In genomic region chr15:87191901-87192300, GRCm38 (mm10) we compare ENCODE assay signal across 19 mouse cellular contexts.
DNase-seq lines count a peak whose midpoint lies in the region; ATAC-seq and TF ChIP-seq lines count a peak whose summit lies in the region.
"Had no signal": no experiment of that assay in that cellular context is flagged by ENCODE, and none has a peak within 500 bp of the region (broad histone marks: within the 10 kb centered on the region; RNA-seq: fewer than 3 reads in every experiment).

No protein-coding gene starts in this region.

- H3K9ac ChIP-seq in hindbrain, postnatal 0 days (replicated peaks; ENCODE audit: low read length), result no peak overlapping the region
- H3K9ac ChIP-seq in hindbrain, embryonic 11.5 days (ENCODE audit: low read depth, low read length), result no peak overlapping the region
- H3K9ac ChIP-seq in midbrain, postnatal 0 days (replicated peaks; ENCODE audit: low read length, poor library complexity, severe bottlenecking), result no peak overlapping the region
- no peak overlapping the region for H3K9ac ChIP-seq in midbrain, embryonic 16.5 days (ENCODE audit: low read depth, low read length)
- H3K9ac ChIP-seq: embryonic facial prominence, embryonic 15.5 days; forebrain, embryonic 13.5 days; heart, embryonic 13.5 days; limb, embryonic 15.5 days; neural tube, embryonic 12.5 days had no signal

- H3K27ac ChIP-seq in hindbrain, postnatal 0 days, result no peak overlapping the region
- H3K27ac ChIP-seq in hindbrain, embryonic 11.5 days (ENCODE audit: low read depth, low read length), result no peak overlapping the region
- no peak overlapping the region for H3K27ac ChIP-seq in midbrain, postnatal 0 days (ENCODE audit: low read depth, low read length)
- no peak overlapping the region for H3K27ac ChIP-seq in midbrain, embryonic 16.5 days (ENCODE audit: low read length)
- H3K27ac ChIP-seq: embryonic facial prominence, embryonic 15.5 days; forebrain, embryonic 13.5 days; heart, embryonic 13.5 days; hindbrain, embryonic 10.5 days; limb, embryonic 15.5 days; neural tube, embryonic 12.5 days had no signal

- no peaks in the 10 kb centered on the region for H3K36me3 ChIP-seq in hindbrain, postnatal 0 days (ENCODE audit: insufficient read depth, low read length)
- H3K36me3 ChIP-seq in hindbrain, embryonic 11.5 days (ENCODE audit: control insufficient read depth, insufficient read depth, low read length), result no peaks in the 10 kb centered on the region
- H3K36me3 ChIP-seq in midbrain, postnatal 0 days (ENCODE audit: insufficient read depth, low read length), result no peaks in the 10 kb centered on the region
- no peaks in the 10 kb centered on the region for H3K36me3 ChIP-seq in midbrain, embryonic 16.5 days (ENCODE audit: control insufficient read depth, insufficient read depth, low read length)
- H3K36me3 ChIP-seq: embryonic facial prominence, embryonic 15.5 days; heart, embryonic 13.5 days; hindbrain, embryonic 10.5 days; limb, embryonic 15.5 days; neural tube, embryonic 12.5 days had no signal

- H3K27me3 ChIP-seq in hindbrain, postnatal 0 days (ENCODE audit: insufficient read depth, low read length), result no peaks in the 10 kb centered on the region
- no peaks in the 10 kb centered on the region for H3K27me3 ChIP-seq in hindbrain, embryonic 11.5 days (ENCODE audit: control insufficient read depth, insufficient read depth, low read length)
- no peaks in the 10 kb centered on the region for H3K27me3 ChIP-seq in midbrain, postnatal 0 days (ENCODE audit: insufficient read depth, low read length)
- H3K27me3 ChIP-seq in midbrain, embryonic 16.5 days (ENCODE audit: control insufficient read depth, insufficient read depth, low read depth, low read length), result no peaks in the 10 kb centered on the region
- H3K27me3 ChIP-seq: embryonic facial prominence, embryonic 15.5 days; forebrain, embryonic 13.5 days; heart, embryonic 13.5 days; limb, embryonic 15.5 days; neural tube, embryonic 12.5 days had no signal

- no peak overlapping the region for H3K4me2 ChIP-seq in hindbrain, postnatal 0 days (ENCODE audit: low read depth, low read length)
- H3K4me2 ChIP-seq in hindbrain, embryonic 11.5 days (replicated peaks; ENCODE audit: low read depth, low read length), result no peak overlapping the region
- no peak overlapping the region for H3K4me2 ChIP-seq in midbrain, postnatal 0 days (ENCODE audit: low read depth, low read length, poor library complexity, severe bottlenecking)
- H3K4me2 ChIP-seq in midbrain, embryonic 16.5 days (ENCODE audit: low read length), result no peak overlapping the region
- H3K4me2 ChIP-seq: embryonic facial prominence, embryonic 15.5 days; forebrain, embryonic 13.5 days; heart, embryonic 13.5 days; limb, embryonic 15.5 days; neural tube, embryonic 12.5 days had no signal

- DNase-seq in hindbrain, postnatal 0 days (ENCODE audit: low spot score), result no peak
- DNase-seq in hindbrain, embryonic 11.5 days (ENCODE audit: low spot score), result no peak
- DNase-seq in midbrain, postnatal 0 days (ENCODE audit: low spot score), result no peak
- peak; percentile 36 for DNase-seq in ZHBTc4 (ENCODE audit: low read depth, low spot score)
- DNase-seq in lung, adult 18-20 months, result no peak
- DNase-seq in spleen, adult 18-20 months, result no peak
- DNase-seq: adrenal gland, adult 8-10 months; gastrocnemius, postnatal 10 days; kidney, adult 11 months; midbrain, embryonic 14.5 days; thymus, adult 2 months had no signal

- no peaks in the 10 kb centered on the region for H3K9me3 ChIP-seq in hindbrain, postnatal 0 days (ENCODE audit: low read length)
- H3K9me3 ChIP-seq in hindbrain, embryonic 11.5 days (ENCODE audit: control insufficient read depth, low read length), result no peaks in the 10 kb centered on the region
- H3K9me3 ChIP-seq in midbrain, postnatal 0 days (ENCODE audit: low read length), result no peaks in the 10 kb centered on the region
- H3K9me3 ChIP-seq in midbrain, embryonic 16.5 days (replicated peaks; ENCODE audit: control insufficient read depth, low read length, poor library complexity, severe bottlenecking), result no peaks in the 10 kb centered on the region
- H3K9me3 ChIP-seq: embryonic facial prominence, embryonic 15.5 days; forebrain, embryonic 13.5 days; heart, embryonic 13.5 days; hindbrain, embryonic 10.5 days; limb, embryonic 15.5 days; neural tube, embryonic 12.5 days had no signal

- ATAC-seq in hindbrain, postnatal 0 days, result no peak
- no peak for ATAC-seq in hindbrain, embryonic 11.5 days (ENCODE audit: low FRiP score)
- no peak for ATAC-seq in midbrain, postnatal 0 days (ENCODE audit: low FRiP score)
- no peak for ATAC-seq in midbrain, embryonic 16.5 days
- ATAC-seq: CD4-positive, CD25-positive, alpha-beta regulatory T cell, adult 4 months; forebrain, embryonic 13.5 days had no signal

- peak; percentile 45 for TF ChIP-seq CTCF in hindbrain, postnatal 0 days (IDR thresholded peaks at IDR 0.05; ENCODE audit: low read depth)
- peak; percentile 32; the same call in 1 of the 2 replicates for TF ChIP-seq CTCF in midbrain, postnatal 0 days (IDR thresholded peaks at IDR 0.05)

- no peak overlapping the region for H3K4me3 ChIP-seq in hindbrain, postnatal 0 days (ENCODE audit: low read length)
- no peak overlapping the region for H3K4me3 ChIP-seq in hindbrain, embryonic 11.5 days (ENCODE audit: low read depth, low read length)
- H3K4me3 ChIP-seq in midbrain, postnatal 0 days (ENCODE audit: low read depth, low read length), result no peak overlapping the region
- H3K4me3 ChIP-seq in midbrain, embryonic 16.5 days (ENCODE audit: low read depth, low read length), result no peak overlapping the region
- H3K4me3 ChIP-seq: embryonic facial prominence, embryonic 15.5 days; forebrain, embryonic 13.5 days; heart, embryonic 13.5 days; hindbrain, embryonic 10.5 days; limb, embryonic 15.5 days; neural tube, embryonic 12.5 days had no signal

- H3K4me1 ChIP-seq in hindbrain, postnatal 0 days (ENCODE audit: insufficient read depth, low read length), result peaks cover 6% of the 10 kb centered on the region; the same call in 1 of the 2 replicates
- peaks cover 7% of the 10 kb centered on the region for H3K4me1 ChIP-seq in hindbrain, embryonic 11.5 days (replicated peaks; ENCODE audit: control insufficient read depth, insufficient read depth, low read length)
- H3K4me1 ChIP-seq in midbrain, postnatal 0 days (ENCODE audit: insufficient read depth, low read length), result no peaks in the 10 kb centered on the region
- peaks cover 8% of the 10 kb centered on the region; the same call in 1 of the 2 replicates for H3K4me1 ChIP-seq in midbrain, embryonic 16.5 days (ENCODE audit: control insufficient read depth, insufficient read depth, low read length)
- H3K4me1 ChIP-seq: embryonic facial prominence, embryonic 15.5 days; heart, embryonic 13.5 days; limb, embryonic 15.5 days had no signal

- 74% methylated on average over 4 of the region's 4 CpGs for WGBS in hindbrain, postnatal 0 days
- 72% methylated on average over 4 of the region's 4 CpGs for WGBS in hindbrain, embryonic 11.5 days
- 74% methylated on average over 4 of the region's 4 CpGs for WGBS in midbrain, postnatal 0 days
- 79% methylated on average over 4 of the region's 4 CpGs for WGBS in midbrain, embryonic 16.5 days
